Mouse (Mus musculus) v-Abl transformed pro-B cells (cell line): ENCODE data around the gene Ikzf3.

Source experiments
- in situ Hi-C, 2 experiments: fragments of 400-800 bp; cut with MboI; formaldehyde crosslinking; loops; one replicate each; pipeline ENCODE4 v1.15.1; 2025; ENCODE audit not compliant: unreplicated experiment in 2 of 2

Ikzf3 gene

GRCm38 (mm10) chr11:98479940-98480497 lies 65.8 kb downstream of the Ikzf3 start:
- in situ Hi-C loops = no loop called here

- in situ Hi-C loops = no loop called here
These were observed 66.5 kb downstream of the Ikzf3 start for GRCm38 (mm10) chr11:98479026-98479939.

GRCm38 (mm10) chr11:98477011-98477701 lies 68.7 kb downstream of the Ikzf3 start:
- in situ Hi-C loops = no loop called here

- in situ Hi-C loops = no loop called here
These were observed 69.4 kb downstream of the Ikzf3 start for GRCm38 (mm10) chr11:98476434-98476807.

GRCm38 (mm10) chr11:98475630-98476433 lies 70.0 kb downstream of the Ikzf3 start:
- in situ Hi-C loops = no loop called here

GRCm38 (mm10) chr11:98474967-98475366 lies 70.9 kb downstream of the Ikzf3 start:
- in situ Hi-C loops = no loop called here

- in situ Hi-C loops = no loop called here
These were observed 71.8 kb downstream of the Ikzf3 start for GRCm38 (mm10) chr11:98473916-98474479.

GRCm38 (mm10) chr11:98472696-98473095 lies 73.1 kb downstream of the Ikzf3 start:
- in situ Hi-C loops = no loop called here

GRCm38 (mm10) chr11:98470795-98471194 lies 75.0 kb downstream of the Ikzf3 start:
- in situ Hi-C loops = no loop called here

GRCm38 (mm10) chr11:98469761-98470714 lies 75.8 kb downstream of the Ikzf3 start:
- in situ Hi-C loops = loop anchor here in 1 of 2 experiments (10.0 kb wide), 1 partner anchor 65 kb away; no protein-coding TSS in a partner anchor

GRCm38 (mm10) chr11:98464516-98464915 lies 81.3 kb downstream of the Ikzf3 start:
- in situ Hi-C loops = loop anchor here (5.0 to 10.0 kb wide), 3 partner anchors 33 to 88 kb away; partner anchors contain the start of gene Zpbp2 (in 1 of the 2)

- in situ Hi-C loops = loop anchor here (5.0 to 10.0 kb wide), 3 partner anchors 33 to 88 kb away; partner anchors contain the start of gene Zpbp2 (in 1 of the 2)
These were observed 81.9 kb downstream of the Ikzf3 start for GRCm38 (mm10) chr11:98463911-98464310.

GRCm38 (mm10) chr11:98462255-98462654 lies 83.6 kb downstream of the Ikzf3 start:
- in situ Hi-C loops = loop anchor here (5.0 to 10.0 kb wide), 3 partner anchors 35 to 90 kb away; partner anchors contain the start of gene Zpbp2 (in 1 of the 2)

GRCm38 (mm10) chr11:98461109-98461720 lies 84.6 kb downstream of the Ikzf3 start:
- in situ Hi-C loops = loop anchor here (5.0 to 10.0 kb wide), 3 partner anchors 36 to 91 kb away; partner anchors contain the start of gene Zpbp2 (in 1 of the 2)

- in situ Hi-C loops = loop anchor here (5.0 to 10.0 kb wide), 4 partner anchors 37 to 115 kb away; partner anchors contain the start of genes Zpbp2 (in 2 of the 2) and Ppp1r1b (in 1 of the 2)
These were observed 86.0 kb downstream of the Ikzf3 start for GRCm38 (mm10) chr11:98459860-98460259.

- in situ Hi-C loops = loop anchor here in 1 of 2 experiments (5.0 to 10.0 kb wide), 2 partner anchors 93 to 114 kb away; partner anchors contain the start of genes Ppp1r1b and Zpbp2
These were observed 86.6 kb downstream of the Ikzf3 start for GRCm38 (mm10) chr11:98459071-98459741.
